Mouse (Mus musculus) myocyte (in vitro differentiated cells): ENCODE results near the gene Olfr1162.

Experiments used
- CEBPB ChIP-seq: IDR thresholded peaks from 2 replicates; pipeline ENCODE4 v1.6.1; 2011; ENCODE audit warnings: mild to moderate bottlenecking, moderate library complexity; ENCODE audit not compliant: poor library complexity, insufficient read depth, severe bottlenecking
- E2F4 ChIP-seq: IDR thresholded peaks from one replicate; pipeline ENCODE4 v1.6.1; 2011; ENCODE audit warnings: mild to moderate bottlenecking, control low read depth, moderate library complexity; ENCODE audit not compliant: insufficient read depth
- MAX ChIP-seq: IDR thresholded peaks from one replicate; pipeline ENCODE4 v1.6.1; 2011; ENCODE audit warnings: low read depth, mild to moderate bottlenecking, control low read depth
- MYOD1 ChIP-seq, 3 experiments: IDR thresholded peaks; one replicate each; pipeline ENCODE4 v1.6.1; 2011; ENCODE audit warnings: control low read depth in 2 of 3, low read depth in 2 of 3, mild to moderate bottlenecking in 2 of 3, moderate library complexity in 1 of 3; ENCODE audit not compliant: insufficient read length in 2 of 3, control insufficient read depth in 1 of 3
- MYOG ChIP-seq, 3 experiments: IDR thresholded peaks; one replicate each; pipeline ENCODE4 v1.6.1; 2011; ENCODE audit warnings: control low read depth in 2 of 3, low read depth in 2 of 3, mild to moderate bottlenecking in 2 of 3; ENCODE audit not compliant: insufficient read length in 2 of 3, control insufficient read depth in 1 of 3, insufficient read depth in 1 of 3
- POLR2A ChIP-seq: IDR thresholded peaks from one replicate; pipeline ENCODE4 v1.6.1; 2011; ENCODE audit warnings: low read depth, mild to moderate bottlenecking, control low read depth, moderate library complexity; ENCODE audit not compliant: insufficient read length
- POLR2AphosphoS2 ChIP-seq: IDR thresholded peaks from one replicate; pipeline ENCODE4 v1.6.1; 2011; ENCODE audit warnings: low read depth, control low read depth; ENCODE audit not compliant: insufficient read length
- REST ChIP-seq: IDR thresholded peaks from one replicate; pipeline ENCODE4 v1.6.1; 2011; ENCODE audit warnings: mild to moderate bottlenecking, control low read depth, moderate library complexity; ENCODE audit not compliant: insufficient read depth, insufficient read length
- SRF ChIP-seq: IDR thresholded peaks from one replicate; pipeline ENCODE4 v1.6.1; 2011; ENCODE audit warnings: low read depth; ENCODE audit not compliant: control insufficient read depth, insufficient read length
- TCF12 ChIP-seq: IDR thresholded peaks from one replicate; pipeline ENCODE4 v1.6.1; 2011; ENCODE audit warnings: mild to moderate bottlenecking, control low read depth; ENCODE audit not compliant: poor library complexity, insufficient read depth, severe bottlenecking
- TCF3 ChIP-seq: IDR thresholded peaks from one replicate; pipeline ENCODE4 v1.6.1; 2011; ENCODE audit warnings: low read depth, control low read depth; ENCODE audit not compliant: insufficient read length
- USF1 ChIP-seq: IDR thresholded peaks from one replicate; pipeline ENCODE4 v1.6.1; 2011; ENCODE audit warnings: low read depth, mild to moderate bottlenecking, control low read depth, moderate library complexity

- TF ChIP-seq TCF12 = no peak
- no peak for TF ChIP-seq USF1
- no peak for TF ChIP-seq POLR2A
- no peak for TF ChIP-seq MAX
- no peak for TF ChIP-seq MYOG (IDR thresholded peaks at IDR 0.05; ENCODE audit: control insufficient read depth in 1 of 3, insufficient read depth in 1 of 3, insufficient read length in 2 of 3, low read depth in 2 of 3)
- TF ChIP-seq TCF3 = no peak
- TF ChIP-seq E2F4 = no peak
- no peak for TF ChIP-seq POLR2AphosphoS2
- no peak for TF ChIP-seq MYOD1 (IDR thresholded peaks at IDR 0.05; ENCODE audit: control insufficient read depth in 1 of 3, insufficient read length in 2 of 3, low read depth in 2 of 3)
- no peak for TF ChIP-seq REST
- TF ChIP-seq CEBPB = no peak
- TF ChIP-seq SRF = no peak
These were observed 20.8 kb upstream of the Olfr1162 start, which contains the start of gene Olfr1163 for GRCm38 (mm10) chr2:88071730-88072129.
